Mouse (Mus musculus) hindbrain, postnatal 0 days (tissue): ENCODE data around the gene Ppp2r5a. TPM values are rescaled to one million over a fixed set of nuclear protein-coding genes. Genes with fewer than 3 reads are reported as not detected.

Source experiments
- ATAC-seq: fragments of 200-750 bp; cut with Nextera tagmentation; 2 replicates; pipeline ENCODE4 v1.8.0; 2017; ENCODE audit warnings: mild to moderate bottlenecking, moderate TSS enrichment, moderate library complexity
- DNase-seq: peaks from one replicate; pipeline ENCODE4 v3.0.0-alpha.2; 2015; ENCODE audit warnings: low spot score
- H3K27ac ChIP-seq: fragments of 300-500 bp; sonication (generic); 2 replicates; pipeline ENCODE4 v1.5.1; 2014; ENCODE audit warnings: mild to moderate bottlenecking
- H3K27me3 ChIP-seq: fragments of 300-500 bp; sonication (generic); 2 replicates; pipeline ENCODE4 v1.6.1; 2014; ENCODE audit warnings: low read length, mixed read lengths; ENCODE audit not compliant: insufficient read depth
- H3K36me3 ChIP-seq: fragments of 300-500 bp; sonication (generic); 2 replicates; pipeline ENCODE4 v1.6.1; 2014; ENCODE audit warnings: low read length, mixed read lengths; ENCODE audit not compliant: insufficient read depth
- H3K4me1 ChIP-seq: fragments of 300-500 bp; sonication (generic); 2 replicates; pipeline ENCODE4 v1.6.1; 2014; ENCODE audit warnings: antibody characterized with exemption, low read length, mixed read lengths; ENCODE audit not compliant: insufficient read depth
- H3K4me2 ChIP-seq: fragments of 300-500 bp; sonication (generic); 2 replicates; pipeline ENCODE4 v1.6.1; 2014; ENCODE audit warnings: low read depth, mild to moderate bottlenecking, low read length, moderate library complexity, mixed read lengths
- H3K4me3 ChIP-seq: fragments of 300-500 bp; sonication (generic); 2 replicates; pipeline ENCODE4 v1.5.1; 2014; ENCODE audit warnings: low read length
- H3K9ac ChIP-seq: fragments of 300-500 bp; sonication (generic); replicated peaks from 2 replicates; pipeline ENCODE4 v1.6.1; 2014; ENCODE audit warnings: mild to moderate bottlenecking, low read length, moderate library complexity, mixed read lengths
- H3K9me3 ChIP-seq: fragments of 300-500 bp; sonication (generic); 2 replicates; pipeline ENCODE4 v1.6.1; 2016; ENCODE audit warnings: low read length, mixed read lengths
- CTCF ChIP-seq: IDR thresholded peaks from 2 replicates; pipeline ENCODE4 v1.5.1; 2016; ENCODE audit warnings: antibody characterized with exemption, control low read depth, low read depth
- WGBS: fragments of 180-500 bp; shearing (Covaris S2); extraction: QIAGEN DNeasy Blood & Tissue Kit; methylation state at CpG from one replicate; pipeline ENCODE4 v1.1.7; 2014; 5-methylcytosine and 5-hydroxymethylcytosine counted together
- polyA plus RNA-seq: library from polyadenylated mRNA; unstranded; fragments of >200 nt; fragmentation: Nextera tagmentation; extraction: Ambion mirVana; gene quantifications from 2 replicates; pipeline ENCODE4 v1.2.1, GENCODE M21; 2015
- total RNA-seq: library from RNA; depleted of rRNA; stranded (reverse); fragments of >200 nt; gene quantifications from 2 replicates; pipeline ENCODE4 v1.2.3, GENCODE M21; 2014

Gene Ppp2r5a
- total and polyA plus RNA-seq, 2 experiments from 2014 or later = 12.8 to 54.0 TPM

DNA sequence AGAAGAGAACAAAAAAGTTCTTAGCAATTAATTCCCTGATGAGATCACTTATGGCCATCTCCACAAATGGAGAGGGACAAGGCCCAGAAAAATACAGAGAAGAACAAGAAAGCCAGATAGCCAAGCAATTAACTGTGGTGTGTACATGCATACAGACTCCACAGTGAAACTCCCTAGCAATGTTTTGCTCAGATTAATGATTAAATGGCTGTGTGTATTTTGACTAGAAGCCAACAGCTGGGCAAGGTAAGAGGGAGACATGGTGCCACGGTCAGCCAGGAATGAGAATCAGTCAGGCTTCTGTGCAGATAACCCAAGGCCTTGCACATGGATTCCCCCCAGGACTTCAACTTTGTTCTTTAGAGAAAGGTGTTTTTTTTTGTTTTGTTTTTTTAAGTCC lies 41.4 kb upstream of the Ppp2r5a start:
- no peak for DNase-seq
- 69% methylated on average over 1 of the region's 1 CpGs for WGBS
- TF ChIP-seq CTCF = no peak
- ATAC-seq = no peak
- Histone ChIP-seq H3K4me2 (no peak overlapping the region), H3K27me3 (no peaks in the 10 kb centered on the region), H3K4me1 (no peaks in the 10 kb centered on the region), H3K9ac (no peak overlapping the region), H3K9me3 (no peaks in the 10 kb centered on the region), H3K36me3 (no peaks in the 10 kb centered on the region), H3K27ac (no peak overlapping the region), H3K4me3 (no peak overlapping the region)

DNA sequence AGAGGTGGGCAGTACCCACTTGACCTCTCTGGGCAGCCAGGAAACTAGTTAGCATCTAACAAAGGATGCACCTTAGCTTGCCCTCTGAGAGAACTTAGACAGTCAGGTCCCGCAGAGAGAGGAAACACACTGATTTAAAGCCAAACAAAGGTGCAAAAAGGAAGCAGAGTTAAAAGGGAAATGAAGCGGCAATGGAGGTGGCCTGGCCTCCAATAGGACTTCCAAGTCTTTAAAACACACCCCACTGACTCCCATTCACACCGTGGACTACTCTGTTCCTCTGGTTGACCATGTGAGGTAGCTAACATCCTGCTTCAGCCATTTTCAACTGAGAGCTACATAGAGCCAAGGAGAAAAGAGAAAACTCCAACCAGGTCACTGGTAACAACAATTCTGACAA lies 35.9 kb upstream of the Ppp2r5a start:
- no peak for TF ChIP-seq CTCF

DNA sequence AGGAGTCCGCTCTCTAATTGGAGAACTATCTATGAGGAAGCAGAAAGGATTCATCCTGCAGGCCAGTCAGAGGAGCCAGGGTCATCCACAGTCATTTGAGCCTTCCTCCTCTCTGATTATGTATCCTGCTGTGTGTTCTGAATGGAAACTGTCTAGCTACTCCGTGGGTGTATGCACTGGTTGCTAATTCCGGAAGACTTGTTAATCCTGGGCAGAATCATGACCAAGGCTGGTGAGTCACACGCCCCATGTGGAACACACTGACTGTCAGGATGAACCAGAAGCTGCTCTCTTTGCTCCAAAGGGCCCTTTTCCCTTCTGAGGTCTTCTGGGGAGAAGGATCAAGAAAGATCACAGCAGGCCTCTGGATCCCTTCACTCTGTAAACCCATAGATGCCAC lies 35.5 kb upstream of the Ppp2r5a start:
- H3K4me2 ChIP-seq = no peak overlapping the region
- no peaks in the 10 kb centered on the region for H3K9me3 ChIP-seq
- 42% methylated on average over 4 of the region's 4 CpGs for WGBS
- H3K36me3 ChIP-seq = no peaks in the 10 kb centered on the region
- no peak overlapping the region for H3K4me3 ChIP-seq
- no peak overlapping the region for H3K27ac ChIP-seq
- H3K4me1 ChIP-seq = peaks cover 6% of the 10 kb centered on the region
- H3K9ac ChIP-seq = no peak overlapping the region
- no peak for ATAC-seq
- H3K27me3 ChIP-seq = no peaks in the 10 kb centered on the region
- TF ChIP-seq CTCF = no peak
- no peak for DNase-seq

More for the DNA sequence above, 35.9 kb upstream of the Ppp2r5a start:
- H3K9ac ChIP-seq = no peak overlapping the region
- no peaks in the 10 kb centered on the region for H3K36me3 ChIP-seq
- WGBS = 74% methylated on average over 3 of the region's 3 CpGs
- ATAC-seq = no peak
- no peak overlapping the region for H3K27ac ChIP-seq
- no peaks in the 10 kb centered on the region for H3K9me3 ChIP-seq
- H3K4me3 ChIP-seq = no peak overlapping the region
- H3K4me2 ChIP-seq = no peak overlapping the region
- no peak for DNase-seq
- peaks cover 6% of the 10 kb centered on the region for H3K4me1 ChIP-seq
- no peaks in the 10 kb centered on the region for H3K27me3 ChIP-seq

DNA sequence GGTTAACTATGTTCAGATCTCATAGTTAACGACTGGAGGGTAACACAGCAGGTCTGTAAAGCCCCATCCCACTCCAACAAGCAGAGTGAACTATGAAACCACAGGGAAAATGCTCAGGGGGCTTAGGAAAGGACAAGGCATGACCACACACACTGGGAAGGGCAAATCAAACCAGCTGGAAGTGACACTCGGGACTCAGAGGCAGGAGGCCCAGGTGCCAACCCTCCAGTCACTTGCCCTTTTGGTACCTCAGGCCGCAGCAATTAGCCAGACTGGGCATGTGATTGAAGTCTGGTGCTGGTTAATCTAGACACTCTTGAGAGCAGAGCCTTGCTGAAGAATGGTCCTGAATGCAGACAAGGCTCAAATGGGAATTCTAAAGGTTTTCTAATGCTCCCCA lies 33.6 kb upstream of the Ppp2r5a start:
- Histone ChIP-seq H3K9ac (no peak overlapping the region), H3K4me1 (peaks cover 6% of the 10 kb centered on the region), H3K4me2 (no peak overlapping the region), H3K27me3 (no peaks in the 10 kb centered on the region), H3K4me3 (no peak overlapping the region), H3K27ac (no peak overlapping the region), H3K36me3 (no peaks in the 10 kb centered on the region), H3K9me3 (no peaks in the 10 kb centered on the region)
- WGBS = 19% methylated on average over 3 of the region's 3 CpGs
- no peak for TF ChIP-seq CTCF
- DNase-seq = no peak
- ATAC-seq = no peak

DNA sequence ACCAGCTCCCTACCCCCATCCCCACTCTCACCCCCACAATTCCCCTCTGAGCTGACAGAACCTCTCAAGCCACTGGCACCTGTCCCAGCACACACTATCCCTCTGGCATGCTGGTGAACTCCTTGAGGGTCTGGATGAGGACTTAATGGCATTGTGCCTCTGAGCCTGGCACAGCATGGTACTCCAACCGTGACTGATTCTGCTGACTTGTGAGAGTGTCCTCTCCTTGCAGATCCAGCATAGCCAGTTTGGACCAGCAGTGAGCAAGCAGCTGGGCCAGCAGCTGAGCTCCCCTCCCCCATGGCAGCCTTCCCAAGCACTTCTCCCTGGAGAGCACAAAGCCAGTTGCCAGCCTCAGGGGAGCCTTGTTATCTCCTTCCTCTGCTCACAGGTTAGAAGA lies 32.3 kb upstream of the Ppp2r5a start:
- peak; percentile 94 for ATAC-seq

DNA sequence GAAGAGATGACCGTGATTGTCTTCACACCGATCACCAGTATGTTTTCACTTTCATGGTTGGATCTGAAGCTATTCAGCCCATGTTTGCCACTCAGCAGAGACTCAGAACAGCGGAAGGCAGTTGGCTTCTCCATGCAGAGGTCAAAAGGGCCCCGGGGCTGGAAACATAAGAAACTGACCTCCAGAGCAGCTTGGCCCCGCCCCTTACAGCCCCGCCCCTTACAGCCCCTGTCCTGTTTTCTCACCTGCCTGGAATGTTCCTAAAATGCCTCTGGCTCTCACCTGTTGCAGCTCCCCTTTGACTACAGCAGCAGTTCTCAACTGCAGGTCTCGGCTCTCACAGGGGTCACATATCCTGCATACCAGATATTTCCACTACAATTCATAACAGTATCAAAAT lies 29.5 kb upstream of the Ppp2r5a start:
- Histone ChIP-seq H3K4me3 (no peak overlapping the region), H3K4me2 (no peak overlapping the region), H3K4me1 (peaks cover 6% of the 10 kb centered on the region), H3K36me3 (no peaks in the 10 kb centered on the region), H3K27me3 (no peaks in the 10 kb centered on the region), H3K9ac (no peak overlapping the region), H3K9me3 (no peaks in the 10 kb centered on the region), H3K27ac (no peak overlapping the region)
- no peak for TF ChIP-seq CTCF
- WGBS = 49% methylated on average over 7 of the region's 7 CpGs
- DNase-seq = no peak
- no peak for ATAC-seq

More for the DNA sequence above, 32.3 kb upstream of the Ppp2r5a start:
- Histone ChIP-seq H3K9me3 (no peaks in the 10 kb centered on the region), H3K9ac (no peak overlapping the region), H3K36me3 (no peaks in the 10 kb centered on the region), H3K4me3 (no peak overlapping the region), H3K27me3 (no peaks in the 10 kb centered on the region), H3K4me2 (no peak overlapping the region), H3K4me1 (peaks cover 6% of the 10 kb centered on the region), H3K27ac (no peak overlapping the region; the same call in 1 of the 2 replicates)
- WGBS = 18% methylated on average over 1 of the region's 1 CpGs
- DNase-seq = peak; percentile 85
- no peak for TF ChIP-seq CTCF

DNA sequence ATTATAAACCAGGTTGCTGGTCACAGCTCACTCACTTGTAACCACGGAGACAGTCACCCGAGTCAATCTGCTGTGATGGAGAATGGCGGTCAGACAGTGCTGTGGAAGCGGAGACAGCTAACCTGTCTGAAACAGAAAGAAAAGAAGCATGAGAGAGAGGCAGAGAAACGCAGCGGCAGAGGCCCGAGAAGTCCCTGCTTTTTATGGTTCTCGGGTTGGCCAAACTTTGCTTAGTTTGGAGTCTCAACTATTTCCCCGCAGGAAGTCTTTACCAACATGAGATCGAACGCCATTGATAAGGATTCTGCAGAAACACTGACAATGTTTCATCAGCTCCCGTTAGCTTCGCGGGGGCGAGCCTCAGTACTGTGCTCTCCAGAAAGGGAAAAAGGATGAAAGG lies 29.0 kb upstream of the Ppp2r5a start:
- no peak for TF ChIP-seq CTCF

More for the DNA sequence above, 29.0 kb upstream of the Ppp2r5a start:
- Histone ChIP-seq H3K27me3 (no peaks in the 10 kb centered on the region), H3K36me3 (no peaks in the 10 kb centered on the region), H3K9ac (no peak overlapping the region), H3K4me2 (no peak overlapping the region), H3K27ac (no peak overlapping the region), H3K9me3 (no peaks in the 10 kb centered on the region), H3K4me1 (peaks cover 6% of the 10 kb centered on the region), H3K4me3 (no peak overlapping the region)
- no peak for DNase-seq
- 76% methylated on average over 15 of the region's 15 CpGs for WGBS
- no peak for ATAC-seq
